Mouse (Mus musculus) lung, postnatal 10 days (tissue): ENCODE results near the gene Crocc.

Experiments
- DNase-seq: peaks from one replicate; pipeline ENCODE4 v3.0.0; 2021

Crocc gene

DNA sequence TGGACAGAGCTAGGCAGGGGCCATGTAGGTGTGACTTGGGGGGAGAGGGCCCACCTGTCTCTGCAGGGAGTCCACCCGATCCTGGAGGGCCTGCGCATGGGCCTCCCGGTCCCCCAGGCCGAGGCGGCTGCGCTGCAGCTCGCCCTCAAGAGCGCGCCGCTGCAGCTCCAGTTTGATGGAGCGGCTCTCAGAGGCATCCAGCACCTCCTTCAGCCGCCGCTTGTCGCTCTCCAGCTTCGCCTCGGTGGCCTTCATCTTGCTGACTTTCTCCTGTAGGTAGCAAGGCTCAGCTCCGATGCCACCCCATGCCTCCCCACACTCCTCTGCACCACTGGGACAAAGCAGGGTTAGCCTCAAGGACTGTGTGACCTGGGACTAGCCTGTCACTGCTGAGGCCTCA is 40.1 kb downstream of the Crocc start:
- no peak for DNase-seq

DNA sequence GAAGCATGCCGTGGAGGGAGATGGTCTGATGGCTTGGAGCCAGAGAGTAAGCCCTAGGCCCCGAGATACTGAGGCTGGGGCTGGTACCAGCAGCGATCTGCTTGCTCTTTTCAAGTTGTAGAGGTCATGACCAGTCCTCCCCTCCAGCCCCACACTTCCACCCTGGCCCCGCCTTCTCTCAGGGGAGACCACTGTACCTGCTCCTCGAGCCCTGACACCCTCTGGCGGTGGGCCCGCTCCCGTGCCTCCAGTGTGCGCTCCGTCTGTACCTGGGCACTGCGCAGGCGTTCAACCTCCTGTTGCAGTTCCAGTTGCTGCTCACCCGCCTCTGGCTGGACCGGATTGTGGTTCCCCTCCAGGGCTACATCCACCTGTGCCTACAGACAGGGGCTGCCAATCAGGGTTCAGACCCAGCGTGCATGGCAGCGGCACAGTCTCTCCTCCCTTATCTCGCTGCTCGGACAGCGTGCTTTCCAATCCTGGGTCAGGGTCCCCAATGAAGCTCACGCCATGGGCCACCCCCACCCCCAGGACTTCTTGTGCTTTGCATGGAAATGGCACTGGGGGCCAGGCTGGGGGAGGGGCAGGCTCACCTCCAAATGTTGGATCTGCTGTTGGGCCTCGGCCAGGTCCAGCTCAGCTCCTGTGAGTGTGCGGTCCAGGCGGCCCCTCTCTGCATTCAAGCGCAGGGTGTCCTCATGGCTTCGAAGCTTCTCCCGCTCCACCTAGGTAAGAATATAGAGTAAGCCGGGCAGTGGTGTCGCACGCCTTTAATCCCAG is 42.5 kb downstream of the Crocc start:
- DNase-seq = no peak

DNA sequence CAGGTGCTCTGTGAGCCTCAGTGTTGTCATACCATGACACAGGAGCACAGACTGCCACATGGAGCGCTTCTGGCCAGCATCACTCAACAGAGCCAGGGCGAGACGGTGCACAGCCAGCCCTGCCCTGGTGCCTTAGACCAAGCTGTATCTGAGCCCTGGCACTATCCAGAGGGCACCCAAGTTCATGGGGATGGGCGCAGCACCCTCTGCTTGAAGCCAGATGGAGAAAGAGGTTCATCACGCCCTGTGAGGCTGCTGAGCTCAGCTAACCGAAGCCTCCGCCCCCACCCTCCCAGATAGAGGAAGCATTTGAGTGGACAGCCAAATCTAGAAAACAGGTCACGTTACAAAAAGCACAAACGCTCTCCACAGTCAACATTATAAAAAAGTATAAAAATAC is 44.0 kb downstream of the Crocc start:
- no peak for DNase-seq

DNA sequence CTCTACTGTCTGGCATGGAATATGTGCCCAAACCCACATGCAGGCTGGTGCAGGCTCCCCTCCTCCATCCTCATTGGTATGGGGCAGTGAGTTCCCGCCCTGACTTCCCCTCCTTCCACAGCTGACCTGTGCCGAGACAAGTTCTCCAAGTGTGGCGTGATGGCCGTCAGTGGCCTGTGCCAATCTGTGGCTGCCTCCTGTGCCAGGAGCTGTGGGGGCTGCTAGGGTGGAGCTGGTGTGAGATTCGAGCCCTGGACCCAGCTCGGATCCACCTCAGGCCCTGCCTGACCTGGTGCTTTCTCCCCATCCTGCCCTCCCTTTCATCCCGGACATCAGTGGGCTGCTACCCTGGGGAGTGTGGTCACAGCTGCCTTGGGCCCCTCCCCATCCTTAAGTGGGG is 45.0 kb downstream of the Crocc start:
- peak; percentile 43 for DNase-seq

DNA sequence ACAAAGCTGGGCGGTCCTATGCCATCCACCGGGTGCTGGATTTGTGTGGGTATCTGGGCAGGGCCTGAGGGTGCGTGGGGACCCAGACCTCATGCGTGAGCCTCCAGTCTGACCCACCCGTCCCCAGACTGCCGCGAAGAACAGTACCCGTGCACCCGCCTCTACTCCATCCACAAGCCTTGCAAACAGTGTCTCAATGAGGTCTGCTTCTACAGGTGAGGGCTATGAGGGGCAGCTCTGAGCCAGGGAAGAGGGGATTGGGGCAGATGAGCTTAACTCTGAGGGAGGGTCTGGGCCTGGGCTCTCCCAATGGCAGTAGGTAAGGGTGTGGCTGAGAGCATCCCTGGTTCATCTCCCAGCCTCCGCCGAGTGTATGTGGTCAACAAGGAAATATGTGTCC is 45.5 kb downstream of the Crocc start:
- no peak for DNase-seq

DNA sequence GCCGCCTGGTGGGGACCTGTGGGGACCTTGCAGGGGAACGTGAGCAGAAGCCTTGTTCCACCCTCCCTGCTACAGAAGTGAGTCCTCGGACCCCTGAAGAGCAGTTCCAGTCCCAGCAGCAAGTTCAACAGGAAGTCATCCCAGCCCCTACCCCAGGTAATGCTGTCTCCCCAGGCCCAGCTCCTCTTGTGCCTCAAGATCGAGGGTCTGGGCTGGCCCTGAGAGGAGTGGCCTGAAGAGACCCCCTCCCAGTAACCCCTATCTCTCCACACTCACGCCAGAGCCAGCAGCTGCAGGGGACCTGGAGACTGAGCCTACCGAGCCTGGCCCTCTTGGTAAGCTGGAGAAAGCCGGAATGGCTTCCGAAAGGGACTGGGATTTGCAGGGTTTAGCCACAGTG is 46.2 kb downstream of the Crocc start:
- DNase-seq = no peak

DNA sequence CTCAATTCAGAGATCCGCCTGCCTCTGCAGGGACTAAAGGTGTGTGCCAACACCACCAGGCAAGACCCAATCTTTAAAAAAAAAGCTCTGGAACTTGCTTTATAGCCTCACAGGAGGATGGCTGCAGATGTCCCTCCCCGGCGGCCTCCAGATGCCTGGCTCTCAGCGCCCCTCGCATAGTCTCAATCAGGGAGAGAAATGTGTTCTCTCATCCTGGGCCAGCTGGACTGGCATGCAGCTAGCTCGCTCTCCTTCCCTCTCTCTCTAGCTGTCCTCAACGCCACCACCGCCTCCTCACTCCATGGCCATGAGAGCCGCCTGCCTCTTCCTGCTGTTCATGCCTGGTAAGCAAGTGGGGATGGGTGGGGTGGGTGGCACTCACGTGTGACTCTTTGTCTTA is 47.8 kb downstream of the Crocc start:
- DNase-seq = no peak

DNA sequence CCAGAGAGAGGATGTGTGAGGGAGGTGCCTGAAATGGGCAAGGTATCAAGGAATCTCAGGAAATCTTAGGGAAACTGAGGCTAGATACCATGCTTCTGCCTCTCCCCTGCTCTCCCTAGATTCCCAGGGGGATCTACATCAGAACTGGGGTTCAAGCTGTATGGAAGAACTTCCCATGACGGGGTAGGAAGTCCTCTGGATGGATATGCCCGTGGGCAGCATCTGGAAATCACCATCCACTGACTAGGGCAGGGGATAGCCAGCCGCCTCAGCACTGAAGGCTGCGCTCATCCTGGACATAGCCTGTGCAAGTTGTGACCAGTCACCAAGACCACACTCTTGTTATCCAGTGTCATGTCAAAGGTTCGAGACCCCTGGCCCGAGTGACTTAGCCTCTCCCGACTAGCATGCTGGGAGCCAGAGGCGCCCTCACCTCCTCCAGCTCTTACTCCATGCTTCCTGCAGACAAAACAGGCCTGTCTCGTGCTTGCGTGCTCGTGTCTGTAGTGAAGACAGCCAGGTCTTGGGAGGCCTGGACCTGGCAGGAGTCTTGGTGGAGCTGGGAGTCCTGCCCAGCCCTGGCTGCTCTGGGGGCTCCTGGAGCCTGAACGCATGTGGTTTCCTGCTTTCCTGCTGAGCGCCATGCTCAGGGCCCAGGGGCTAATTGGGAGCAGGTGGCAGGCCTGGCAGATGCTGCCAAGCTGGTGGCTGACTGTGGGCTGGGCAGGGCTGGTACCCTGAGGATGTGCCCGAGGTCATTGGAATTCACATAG is 48.6 kb downstream of the Crocc start:
- DNase-seq = peak; percentile 38

DNA sequence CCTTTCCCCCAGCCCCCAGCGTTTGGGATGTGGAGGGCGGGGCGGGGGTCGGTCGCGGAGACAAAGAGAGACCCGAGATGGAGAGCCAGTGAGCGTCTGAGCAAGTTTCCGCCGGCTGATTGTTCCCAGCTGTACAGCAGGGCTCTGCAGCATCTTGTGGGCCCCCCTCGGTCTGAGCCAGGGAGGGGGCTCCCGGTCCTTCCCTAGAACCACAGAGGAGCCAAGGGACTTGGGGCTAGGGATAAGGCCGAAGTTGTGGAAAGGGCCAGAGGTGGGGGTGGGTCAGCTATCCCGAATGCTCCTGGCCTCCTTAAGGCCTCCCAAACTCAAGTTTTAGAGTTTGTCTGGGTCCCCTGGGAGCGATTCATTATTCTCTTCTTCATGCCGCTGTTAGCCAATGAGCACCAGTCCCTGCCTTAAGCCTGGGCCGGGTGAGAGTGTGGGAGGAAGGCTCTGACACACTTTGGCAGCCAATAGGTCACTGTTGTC is 49.4 kb downstream of the Crocc start:
- DNase-seq = peak; percentile 69

DNA sequence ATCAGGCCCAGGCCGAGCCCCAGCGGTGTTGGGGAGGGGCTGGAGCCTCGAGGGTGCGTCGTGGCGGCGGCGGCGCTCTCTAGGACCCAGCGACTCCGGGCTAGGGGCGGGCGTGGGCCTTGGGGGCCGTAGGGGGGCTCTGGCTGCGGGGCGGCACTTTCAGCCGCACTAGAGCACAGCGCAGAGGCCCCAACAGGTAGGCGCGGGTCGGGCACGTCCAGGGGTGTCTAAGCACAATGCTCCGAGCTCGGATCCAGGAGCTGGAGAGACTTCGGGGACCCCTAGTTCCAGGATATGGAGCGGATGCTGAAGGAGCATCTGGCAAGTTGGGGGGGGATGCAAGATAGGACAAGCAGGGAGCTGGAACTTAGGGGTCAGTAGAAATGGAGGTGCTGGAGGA is 49.8 kb downstream of the Crocc start:
- DNase-seq = peak; percentile 76

DNA sequence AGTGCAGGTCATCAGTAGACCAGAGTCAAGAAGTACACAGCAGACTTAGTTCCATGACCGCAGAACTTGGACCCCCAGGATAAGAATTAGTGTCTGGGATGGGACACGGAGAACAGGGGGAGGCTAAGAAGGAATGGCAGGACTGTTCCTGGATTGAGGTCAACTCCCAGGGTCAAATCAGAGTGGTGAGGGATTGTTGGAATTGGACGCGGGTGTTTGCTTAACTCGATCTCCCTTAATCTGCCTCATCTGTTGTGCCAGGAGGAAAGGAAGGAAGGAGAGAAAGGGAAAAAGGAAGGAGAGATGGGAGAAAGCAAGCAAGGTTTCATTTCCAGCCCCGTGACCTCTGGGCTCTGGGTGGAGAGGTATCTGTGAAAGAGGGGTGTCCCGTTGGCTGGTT is 50.2 kb downstream of the Crocc start, which contains the start of gene Mfap2:
Mfap2 (plus strand) TSS at position 301 of the 400 bp plus-strand sequence.
- DNase-seq = no peak

DNA sequence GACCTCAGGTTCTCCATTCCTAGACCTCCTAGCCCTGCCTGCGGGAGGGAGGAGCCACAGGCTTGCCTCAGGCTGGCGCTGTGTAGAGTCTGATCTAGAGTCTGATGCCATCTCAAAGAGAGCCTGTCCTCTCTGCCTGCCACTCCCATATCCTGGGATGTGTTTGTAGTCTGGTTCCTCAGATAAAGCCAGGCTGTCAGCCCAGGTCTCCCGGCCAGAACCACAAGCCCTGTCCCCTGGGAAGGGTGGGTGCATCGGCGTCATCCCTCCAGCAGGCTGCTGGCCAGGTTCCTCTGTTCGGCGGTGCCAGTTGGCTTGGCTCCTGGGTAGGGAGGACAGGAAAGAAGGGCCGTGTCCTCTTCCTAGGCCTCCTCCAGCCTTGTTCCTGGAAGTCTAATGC is 52.3 kb downstream of the Crocc start:
- DNase-seq = peak; percentile 92

DNA sequence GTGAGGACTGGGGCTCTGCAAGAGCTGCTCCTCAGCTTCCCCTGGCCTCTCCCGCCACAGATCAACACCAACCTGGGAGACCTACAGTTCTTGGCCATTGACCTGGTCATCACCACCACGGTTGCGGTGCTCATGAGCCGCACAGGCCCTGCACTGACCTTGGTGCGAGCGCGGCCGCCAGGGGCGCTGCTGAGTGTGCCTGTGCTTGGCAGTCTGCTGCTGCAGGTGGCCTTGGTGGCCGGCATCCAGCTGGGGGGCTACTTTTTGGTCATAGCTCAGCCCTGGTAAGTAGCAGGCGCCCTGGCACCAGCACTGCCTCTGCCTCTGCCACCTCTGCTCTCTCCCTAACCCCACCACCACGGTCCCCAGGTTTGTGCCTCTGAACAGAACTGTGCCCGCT is 54.4 kb downstream of the Crocc start:
- peak; percentile 55 for DNase-seq

DNA sequence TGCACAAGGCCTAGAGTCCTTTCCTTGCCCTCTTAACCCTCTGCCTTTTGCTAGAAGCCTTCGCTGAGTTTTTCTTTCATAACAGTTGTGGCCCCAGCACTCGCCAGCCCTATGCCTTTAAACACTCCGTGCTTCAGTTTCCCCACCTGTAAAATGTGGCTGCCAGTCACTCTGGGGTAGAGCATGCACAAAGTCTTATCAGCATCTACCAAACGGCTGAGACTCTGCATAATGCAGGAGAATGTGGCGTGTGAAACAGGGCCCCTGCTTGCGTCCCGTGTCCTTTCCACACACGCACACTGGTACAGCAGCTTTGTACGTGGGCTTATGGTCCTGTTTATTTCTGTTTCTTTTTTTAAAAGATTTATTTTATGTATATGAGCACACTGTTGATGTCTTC is 63.5 kb downstream of the Crocc start:
- no peak for DNase-seq

DNA sequence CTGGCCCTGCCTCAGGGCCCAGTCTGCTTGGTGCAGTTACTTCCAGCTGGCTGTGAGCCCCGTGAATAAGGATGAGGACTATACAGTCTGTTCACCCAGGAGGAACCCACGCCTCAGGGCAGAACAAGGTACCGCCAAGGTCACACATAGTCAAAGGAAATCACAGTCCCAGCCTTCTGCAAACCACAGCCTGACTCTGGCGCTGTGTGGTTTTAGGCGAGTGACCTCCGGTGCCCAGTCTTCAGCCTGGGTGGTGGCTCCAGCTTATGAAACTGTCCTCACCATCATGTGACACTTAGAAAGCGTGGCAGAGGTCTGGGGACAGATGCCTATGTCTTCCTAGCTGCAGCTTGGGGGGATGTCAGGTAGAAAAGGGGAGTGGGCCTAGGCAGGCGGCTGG is 64.5 kb downstream of the Crocc start:
- DNase-seq = no peak

DNA sequence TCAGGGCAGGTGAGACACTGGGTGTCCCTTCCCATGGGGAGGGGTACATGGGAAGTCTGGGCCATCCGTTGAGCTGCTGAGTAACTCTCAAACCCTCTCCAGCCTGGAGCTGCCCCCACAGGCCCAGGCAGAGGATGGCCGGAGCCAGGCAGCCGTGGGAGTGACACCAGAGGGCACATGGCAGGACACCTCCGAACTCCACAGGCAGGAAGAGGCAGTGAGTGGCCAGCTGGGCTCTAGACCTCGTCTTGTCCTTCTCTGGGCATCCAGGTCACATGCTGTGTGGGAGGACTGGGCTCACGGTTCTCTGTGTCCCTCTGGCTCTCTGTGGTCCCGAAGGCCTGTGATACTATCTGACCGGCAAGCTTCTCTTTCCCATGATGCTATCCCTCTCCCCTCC is 66.5 kb downstream of the Crocc start:
- DNase-seq = no peak

DNA sequence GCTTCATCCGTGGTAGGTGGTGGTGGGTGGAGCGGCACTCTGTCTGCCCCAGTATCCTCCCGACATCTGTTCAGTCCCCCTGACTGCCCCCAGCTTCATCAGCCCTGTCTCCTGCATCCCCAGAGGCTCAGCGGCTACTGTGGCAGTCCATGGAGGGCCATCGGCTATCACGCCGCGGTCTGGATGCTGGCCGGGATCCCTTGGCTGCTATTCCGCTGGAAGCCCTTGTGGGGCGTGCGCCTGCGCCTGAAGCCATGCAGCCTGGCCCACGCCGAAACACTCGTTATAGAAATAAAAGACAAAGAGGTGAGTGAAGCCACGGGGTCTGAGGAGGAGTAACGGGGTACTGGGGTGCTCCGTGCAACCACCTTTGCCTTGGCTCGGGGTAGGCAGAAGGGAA is 68.1 kb downstream of the Crocc start:
- DNase-seq = no peak

DNA sequence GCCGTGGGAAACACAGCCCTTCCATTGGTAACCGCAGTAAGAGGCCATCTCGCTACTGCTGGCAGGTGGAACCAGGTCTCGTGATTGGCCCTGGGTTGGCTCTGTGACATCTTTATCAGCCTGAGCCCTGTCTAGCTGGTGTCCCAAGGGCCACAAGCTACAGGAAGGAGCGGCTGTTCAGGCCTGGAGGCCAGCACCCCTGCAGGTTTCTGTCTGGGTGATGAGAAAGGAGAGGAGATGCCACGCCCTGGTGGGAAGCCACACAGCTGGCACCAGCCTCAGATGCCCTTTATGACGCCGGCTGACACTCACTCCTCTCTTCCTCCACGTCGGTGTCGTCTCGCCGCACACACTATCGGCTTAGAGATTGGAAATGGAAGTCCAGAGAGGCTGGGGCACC is 70.9 kb downstream of the Crocc start:
- DNase-seq = no peak

DNA sequence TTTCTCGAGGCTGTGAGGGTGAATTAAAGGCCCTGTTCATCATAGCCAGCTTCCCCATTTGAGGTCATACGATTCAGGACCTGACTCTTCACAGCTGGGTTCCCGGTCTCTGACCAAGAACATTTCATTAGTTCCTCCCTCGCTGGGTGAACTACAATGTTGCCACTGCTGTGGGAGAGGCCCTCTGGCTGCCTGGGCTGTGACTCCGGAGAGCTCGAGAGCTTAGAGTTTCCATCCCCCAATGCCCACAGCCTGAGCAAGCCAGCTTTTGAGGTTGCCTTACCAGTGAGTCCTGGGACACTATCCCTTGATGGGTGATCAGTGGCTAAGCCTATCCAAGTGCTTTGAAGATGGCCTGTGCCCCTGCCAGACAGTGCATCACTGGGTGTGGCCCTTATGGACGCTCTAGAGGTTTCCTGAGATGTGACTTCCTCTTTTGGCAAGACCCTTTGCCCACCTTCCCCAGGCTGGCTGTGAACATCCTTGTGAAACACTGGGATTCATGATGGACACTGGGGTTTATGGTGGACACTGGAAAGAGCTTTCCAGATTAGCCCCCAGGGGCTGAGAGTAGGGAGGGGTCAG is 71.6 kb downstream of the Crocc start:
- peak; percentile 48 for DNase-seq

DNA sequence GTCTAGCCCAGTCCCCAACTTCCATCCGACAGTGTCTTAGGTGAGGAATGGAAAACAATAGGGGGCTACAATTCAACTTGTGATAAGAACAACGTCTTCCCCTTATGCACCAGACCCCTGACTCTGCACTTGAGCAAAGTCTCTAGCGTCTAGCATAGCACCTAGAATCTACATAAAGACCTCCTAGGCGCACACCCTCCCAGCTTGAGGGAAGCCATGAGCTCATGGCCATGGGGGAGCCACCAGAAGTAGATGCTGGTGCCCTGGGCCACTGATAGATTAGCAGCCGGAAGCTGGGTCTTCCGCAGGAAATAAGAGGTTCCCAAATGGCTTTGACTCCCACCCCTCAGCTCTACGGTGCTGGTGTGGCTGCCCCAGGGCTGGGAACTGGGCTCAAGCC is 72.9 kb downstream of the Crocc start:
- peak; percentile 40 for DNase-seq

DNA sequence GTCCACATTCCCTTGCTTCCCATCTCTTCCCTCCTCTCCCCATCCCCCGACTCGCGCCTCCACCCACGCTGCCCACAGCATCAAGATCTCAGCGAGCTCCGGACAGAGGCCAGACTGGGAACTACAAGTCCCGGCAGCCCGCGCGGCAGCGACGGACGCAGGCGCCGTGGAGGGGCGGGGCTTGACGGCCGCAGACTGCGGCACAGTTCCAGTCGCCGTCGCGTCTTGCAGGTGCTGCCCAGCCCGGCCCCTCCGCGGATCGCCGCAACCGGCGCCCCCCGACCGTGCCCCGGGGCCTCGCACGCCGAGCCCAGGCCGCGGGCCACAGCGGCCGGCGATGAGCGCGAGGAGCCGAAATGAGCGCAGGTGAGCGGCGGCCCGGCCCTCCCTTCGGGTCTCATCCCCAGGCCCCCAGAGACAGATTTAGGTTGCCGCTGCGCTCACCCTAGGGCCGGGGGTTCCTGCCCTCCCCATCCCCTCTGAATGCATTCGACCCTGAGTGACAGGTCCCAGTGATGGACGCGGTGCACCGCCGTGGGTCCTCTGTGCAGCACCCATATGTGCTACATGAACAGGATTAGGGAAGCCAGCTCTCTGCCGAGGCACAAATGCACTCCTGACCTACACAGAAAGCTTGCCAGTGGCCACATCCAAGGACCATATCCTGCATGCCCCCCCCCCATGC is 73.5 kb downstream of the Crocc start, which contains the start of gene Atp13a2:
Atp13a2 (plus strand) TSS at position 163 of the 685 bp plus-strand sequence.
- peak; percentile 94 for DNase-seq

DNA sequence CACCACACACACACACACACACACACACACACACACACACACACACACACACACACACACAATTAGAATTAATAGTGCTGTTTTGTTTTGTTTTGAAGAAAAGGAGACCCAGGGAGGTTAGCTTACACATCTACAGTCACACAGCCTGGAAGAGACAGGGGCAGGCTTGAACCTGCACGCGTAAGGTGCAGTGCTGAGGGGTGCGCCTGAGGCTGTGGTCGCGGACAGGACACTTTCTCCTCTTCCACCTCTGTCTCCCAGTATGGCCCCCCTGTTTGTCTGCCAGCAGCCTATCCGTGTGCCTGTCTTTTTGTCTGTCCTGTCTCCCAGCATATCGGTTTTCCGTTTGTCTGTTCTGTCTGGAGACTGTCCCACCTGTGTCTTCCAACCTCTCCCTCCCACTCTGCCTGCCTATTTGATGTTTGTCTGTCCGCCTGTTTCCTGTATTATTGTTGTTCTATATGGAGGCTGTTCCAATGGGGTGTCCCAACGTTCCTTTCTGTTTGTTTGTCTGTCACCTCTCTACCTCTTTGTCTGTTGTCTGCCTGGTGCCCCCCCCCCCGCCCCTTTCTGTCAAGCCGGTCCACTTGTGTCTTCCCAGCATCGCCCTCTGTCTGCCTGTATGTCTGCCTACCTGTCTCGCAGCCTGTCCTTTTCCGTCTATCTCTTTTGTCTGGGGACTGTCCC is 74.2 kb downstream of the Crocc start:
- DNase-seq = no peak

DNA sequence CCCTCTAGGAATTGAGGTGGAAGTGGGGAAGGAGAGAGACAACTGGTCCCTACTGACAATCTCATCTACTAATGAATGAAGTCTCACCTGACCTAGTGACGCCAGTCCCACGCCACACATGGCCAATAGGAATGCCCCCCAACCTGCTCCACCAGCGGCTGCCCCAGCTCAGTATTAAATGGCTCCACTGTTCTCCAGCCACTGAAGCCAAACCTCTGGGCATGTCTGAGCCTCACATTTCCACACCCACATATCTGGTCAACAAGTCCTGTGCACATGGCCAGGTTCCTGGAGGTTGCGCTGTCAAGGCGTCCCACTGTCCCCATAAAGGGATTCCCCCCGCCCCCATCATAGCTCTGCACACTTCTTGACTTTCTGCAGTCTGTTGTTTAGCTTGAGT is 75.8 kb downstream of the Crocc start:
- no peak for DNase-seq
